Mouse (Mus musculus) myocyte (in vitro differentiated cells): ENCODE results near the gene Tap2. TPM values are rescaled to one million over a fixed set of nuclear protein-coding genes. Genes with fewer than 3 reads are reported as not detected.

ENCODE experiments used
- H3K27me3 ChIP-seq: one replicate; pipeline ENCODE4 v1.6.1; 2011; ENCODE audit not compliant: control insufficient read depth, insufficient read depth, insufficient read length
- H3K36me3 ChIP-seq: one replicate; pipeline ENCODE4 v1.6.1; 2011; ENCODE audit not compliant: control insufficient read depth, insufficient read depth
- H3K4me2 ChIP-seq: one replicate; pipeline ENCODE4 v1.6.1; 2011; ENCODE audit warnings: low read depth, control low read depth
- H3K4me3 ChIP-seq: one replicate; pipeline ENCODE4 v1.5.1; 2011; ENCODE audit warnings: mild to moderate bottlenecking, control low read depth, moderate library complexity
- H3K79me2 ChIP-seq: one replicate; pipeline ENCODE4 v1.6.1; 2011; ENCODE audit not compliant: control insufficient read depth, insufficient read depth
- H3ac ChIP-seq: one replicate; pipeline ENCODE4 v1.6.1; 2011; ENCODE audit not compliant: control insufficient read depth, insufficient read length
- CEBPB ChIP-seq: IDR thresholded peaks from 2 replicates; pipeline ENCODE4 v1.6.1; 2011; ENCODE audit warnings: mild to moderate bottlenecking, moderate library complexity; ENCODE audit not compliant: poor library complexity, insufficient read depth, severe bottlenecking
- E2F4 ChIP-seq: IDR thresholded peaks from one replicate; pipeline ENCODE4 v1.6.1; 2011; ENCODE audit warnings: mild to moderate bottlenecking, control low read depth, moderate library complexity; ENCODE audit not compliant: insufficient read depth
- MAX ChIP-seq: IDR thresholded peaks from one replicate; pipeline ENCODE4 v1.6.1; 2011; ENCODE audit warnings: low read depth, mild to moderate bottlenecking, control low read depth
- MYOD1 ChIP-seq, 3 experiments: IDR thresholded peaks; one replicate each; pipeline ENCODE4 v1.6.1; 2011; ENCODE audit warnings: control low read depth in 2 of 3, low read depth in 2 of 3, mild to moderate bottlenecking in 2 of 3, moderate library complexity in 1 of 3; ENCODE audit not compliant: insufficient read length in 2 of 3, control insufficient read depth in 1 of 3
- MYOG ChIP-seq, 3 experiments: IDR thresholded peaks; one replicate each; pipeline ENCODE4 v1.6.1; 2011; ENCODE audit warnings: control low read depth in 2 of 3, low read depth in 2 of 3, mild to moderate bottlenecking in 2 of 3; ENCODE audit not compliant: insufficient read length in 2 of 3, control insufficient read depth in 1 of 3, insufficient read depth in 1 of 3
- POLR2A ChIP-seq: IDR thresholded peaks from one replicate; pipeline ENCODE4 v1.6.1; 2011; ENCODE audit warnings: low read depth, mild to moderate bottlenecking, control low read depth, moderate library complexity; ENCODE audit not compliant: insufficient read length
- POLR2AphosphoS2 ChIP-seq: IDR thresholded peaks from one replicate; pipeline ENCODE4 v1.6.1; 2011; ENCODE audit warnings: low read depth, control low read depth; ENCODE audit not compliant: insufficient read length
- REST ChIP-seq: IDR thresholded peaks from one replicate; pipeline ENCODE4 v1.6.1; 2011; ENCODE audit warnings: mild to moderate bottlenecking, control low read depth, moderate library complexity; ENCODE audit not compliant: insufficient read depth, insufficient read length
- SRF ChIP-seq: IDR thresholded peaks from one replicate; pipeline ENCODE4 v1.6.1; 2011; ENCODE audit warnings: low read depth; ENCODE audit not compliant: control insufficient read depth, insufficient read length
- TCF12 ChIP-seq: IDR thresholded peaks from one replicate; pipeline ENCODE4 v1.6.1; 2011; ENCODE audit warnings: mild to moderate bottlenecking, control low read depth; ENCODE audit not compliant: poor library complexity, insufficient read depth, severe bottlenecking
- TCF3 ChIP-seq: IDR thresholded peaks from one replicate; pipeline ENCODE4 v1.6.1; 2011; ENCODE audit warnings: low read depth, control low read depth; ENCODE audit not compliant: insufficient read length
- USF1 ChIP-seq: IDR thresholded peaks from one replicate; pipeline ENCODE4 v1.6.1; 2011; ENCODE audit warnings: low read depth, mild to moderate bottlenecking, control low read depth, moderate library complexity
- polyA plus RNA-seq: library from polyadenylated mRNA; unstranded; fragments of >200 nt; fragmentation: generic; extraction: Trizol; gene quantifications from one replicate; pipeline ENCODE4 v1.2.1, GENCODE M21; 2012; ENCODE audit warnings: missing spikeins

Tap2 gene
- polyA plus RNA-seq, 1 experiment = 5.3 TPM

GRCm38 (mm10) chr17:34205746-34206176 is 2.4 kb downstream of the Tap2 start:
- Histone ChIP-seq H3ac (no peak overlapping the region), H3K27me3 (no peaks in the 10 kb centered on the region), H3K79me2 (no peaks in the 10 kb centered on the region), H3K4me3 (peak overlapping the region; percentile 38), H3K36me3 (no peaks in the 10 kb centered on the region), H3K4me2 (no peak overlapping the region)
- TF ChIP-seq MYOD1 (IDR thresholded peaks at IDR 0.05; ENCODE audit: control insufficient read depth in 1 of 3, insufficient read length in 2 of 3, low read depth in 2 of 3) (no peak), E2F4 (no peak), CEBPB (no peak), SRF (no peak), MYOG (IDR thresholded peaks at IDR 0.05; ENCODE audit: control insufficient read depth in 1 of 3, insufficient read depth in 1 of 3, insufficient read length in 2 of 3, low read depth in 2 of 3) (no peak), POLR2A (no peak), TCF3 (no peak), TCF12 (no peak), USF1 (no peak), MAX (no peak), REST (no peak)

GRCm38 (mm10) chr17:34206731-34207130 is 3.4 kb downstream of the Tap2 start:
- Histone ChIP-seq H3K4me2 (no peak overlapping the region), H3ac (no peak overlapping the region), H3K79me2 (no peaks in the 10 kb centered on the region), H3K27me3 (no peaks in the 10 kb centered on the region), H3K36me3 (no peaks in the 10 kb centered on the region), H3K4me3 (no peak overlapping the region)
- TF ChIP-seq SRF = no peak
- TF ChIP-seq REST = no peak
- TF ChIP-seq MYOG (IDR thresholded peaks at IDR 0.05; ENCODE audit: control insufficient read depth in 1 of 3, insufficient read depth in 1 of 3, insufficient read length in 2 of 3, low read depth in 2 of 3) = no peak
- TF ChIP-seq USF1 = no peak
- TF ChIP-seq POLR2A = no peak
- no peak for TF ChIP-seq E2F4
- TF ChIP-seq MAX = no peak
- no peak for TF ChIP-seq TCF3
- no peak for TF ChIP-seq TCF12
- no peak for TF ChIP-seq MYOD1 (IDR thresholded peaks at IDR 0.05; ENCODE audit: control insufficient read depth in 1 of 3, insufficient read length in 2 of 3, low read depth in 2 of 3)
- TF ChIP-seq CEBPB = no peak
- no peak for TF ChIP-seq POLR2AphosphoS2

GRCm38 (mm10) chr17:34207456-34207855 is 4.1 kb downstream of the Tap2 start:
- Histone ChIP-seq H3K4me3 (no peak overlapping the region), H3K79me2 (no peaks in the 10 kb centered on the region), H3K27me3 (peaks cover 5% of the 10 kb centered on the region), H3ac (no peak overlapping the region), H3K4me2 (no peak overlapping the region), H3K36me3 (no peaks in the 10 kb centered on the region)
- no peak for TF ChIP-seq TCF12
- no peak for TF ChIP-seq CEBPB
- TF ChIP-seq MAX = no peak
- TF ChIP-seq MYOD1 (IDR thresholded peaks at IDR 0.05; ENCODE audit: control insufficient read depth in 1 of 3, insufficient read length in 2 of 3, low read depth in 2 of 3) = no peak
- no peak for TF ChIP-seq POLR2AphosphoS2
- TF ChIP-seq MYOG (IDR thresholded peaks at IDR 0.05; ENCODE audit: control insufficient read depth in 1 of 3, insufficient read depth in 1 of 3, insufficient read length in 2 of 3, low read depth in 2 of 3) = no peak
- TF ChIP-seq TCF3 = no peak
- no peak for TF ChIP-seq E2F4
- no peak for TF ChIP-seq REST
- no peak for TF ChIP-seq USF1
- no peak for TF ChIP-seq POLR2A

- Histone ChIP-seq H3K27me3 (peaks cover 5% of the 10 kb centered on the region), H3K36me3 (no peaks in the 10 kb centered on the region), H3ac (no peak overlapping the region), H3K79me2 (no peaks in the 10 kb centered on the region), H3K4me2 (no peak overlapping the region), H3K4me3 (no peak overlapping the region)
- TF ChIP-seq POLR2A (no peak), POLR2AphosphoS2 (no peak), SRF (no peak), TCF12 (no peak), MYOD1 (IDR thresholded peaks at IDR 0.05; ENCODE audit: control insufficient read depth in 1 of 3, insufficient read length in 2 of 3, low read depth in 2 of 3) (no peak), E2F4 (no peak), MAX (no peak), TCF3 (no peak), MYOG (IDR thresholded peaks at IDR 0.05; ENCODE audit: control insufficient read depth in 1 of 3, insufficient read depth in 1 of 3, insufficient read length in 2 of 3, low read depth in 2 of 3) (no peak), CEBPB (no peak), USF1 (no peak), REST (no peak)
These were observed 4.5 kb downstream of the Tap2 start for GRCm38 (mm10) chr17:34207866-34208265.

GRCm38 (mm10) chr17:34208421-34208820 is 5.1 kb downstream of the Tap2 start:
- Histone ChIP-seq H3K4me3 (no peak overlapping the region), H3K4me2 (no peak overlapping the region), H3ac (no peak overlapping the region), H3K27me3 (peaks cover 5% of the 10 kb centered on the region), H3K36me3 (no peaks in the 10 kb centered on the region), H3K79me2 (no peaks in the 10 kb centered on the region)
- TF ChIP-seq TCF12 = no peak
- TF ChIP-seq MYOG (IDR thresholded peaks at IDR 0.05; ENCODE audit: control insufficient read depth in 1 of 3, insufficient read depth in 1 of 3, insufficient read length in 2 of 3, low read depth in 2 of 3) = no peak
- TF ChIP-seq MYOD1 (IDR thresholded peaks at IDR 0.05; ENCODE audit: control insufficient read depth in 1 of 3, insufficient read length in 2 of 3, low read depth in 2 of 3) = no peak
- no peak for TF ChIP-seq SRF
- TF ChIP-seq TCF3 = no peak
- TF ChIP-seq POLR2AphosphoS2 = no peak
